Mouse (Mus musculus): ENCODE data around the gene Thrb.

GRCm38 (mm10) chr14:17905627-17906026 is 245.6 kb downstream of the Thrb start:
- TF ChIP-seq CTCF (IDR thresholded peaks at IDR 0.05; ENCODE audit: low read depth, low read length) (no peak), POLR2A (IDR thresholded peaks at IDR 0.05; ENCODE audit: borderline replicate concordance, low read depth, low read length) (no peak)
